Mouse (Mus musculus) MEL (cell line): ENCODE measurements around the gene Ccdc63. TPM values are rescaled to one million over a fixed set of nuclear protein-coding genes. Genes with fewer than 3 reads are reported as not detected.
A peak's percentile ranks its signal among the peaks of the same experiment; 100 is the strongest.

Experiments
- DNase-seq: peaks from one replicate; pipeline ENCODE4 v3.0.0; 2011; ENCODE audit warnings: low read depth, low spot score
- H3K27ac ChIP-seq: 2 replicates; pipeline ENCODE4 v1.5.1; 2012; ENCODE audit warnings: low read depth, mild to moderate bottlenecking, control low read depth, low read length, moderate library complexity; ENCODE audit not compliant: control insufficient read depth
- H3K27me3 ChIP-seq, 2 experiments: fragments of 150-350 bp in 1 of 2; sonication (generic) in 1 of 2; 2 replicates each; pipeline ENCODE4 v1.6.1; 2012; ENCODE audit warnings: low read length in 2 of 2, mild to moderate bottlenecking in 2 of 2, improper control_type of control experiment in 1 of 2, moderate library complexity in 1 of 2; ENCODE audit not compliant: insufficient read depth in 2 of 2, control insufficient read depth in 1 of 2
- H3K36me3 ChIP-seq, 2 experiments: 2 replicates each; pipeline ENCODE4 v1.6.1; 2012 to 2014; ENCODE audit warnings: low read length in 2 of 2, improper control_type of control experiment in 1 of 2, inconsistent platforms in 1 of 2, mild to moderate bottlenecking in 1 of 2; ENCODE audit not compliant: insufficient read depth in 2 of 2, control insufficient read depth in 1 of 2
- H3K4me1 ChIP-seq, 2 experiments: fragments of 150-350 bp in 1 of 2; sonication (generic) in 1 of 2; 2 replicates each; pipeline ENCODE4 v1.6.1; 2012; ENCODE audit warnings: low read length in 2 of 2, improper control_type of control experiment in 1 of 2, mild to moderate bottlenecking in 1 of 2; ENCODE audit not compliant: insufficient read depth in 2 of 2, control insufficient read depth in 1 of 2
- H3K4me3 ChIP-seq, 2 experiments: fragments of 150-350 bp in 1 of 2; sonication (generic) in 1 of 2; 2 replicates each; pipeline ENCODE4 v1.5.1; 2012; ENCODE audit warnings: low read depth in 2 of 2, low read length in 2 of 2, mild to moderate bottlenecking in 2 of 2, moderate library complexity in 2 of 2, control low read depth in 1 of 2, improper control_type of control experiment in 1 of 2; ENCODE audit not compliant: control insufficient read depth in 1 of 2, insufficient read depth in 1 of 2
- H3K79me2 ChIP-seq: 2 replicates; pipeline ENCODE4 v1.6.1; 2012; ENCODE audit warnings: mild to moderate bottlenecking, low read length, moderate library complexity; ENCODE audit not compliant: control insufficient read depth, poor library complexity, insufficient read depth
- H3K9ac ChIP-seq: 2 replicates; pipeline ENCODE4 v1.6.1; 2012; ENCODE audit warnings: low read depth, mild to moderate bottlenecking, control low read depth, low read length, moderate library complexity; ENCODE audit not compliant: control insufficient read depth, poor library complexity, severe bottlenecking
- H3K9me3 ChIP-seq: fragments of 150-350 bp; sonication (generic); replicated peaks from 2 replicates; pipeline ENCODE4 v1.6.1; 2012; ENCODE audit warnings: mild to moderate bottlenecking, low read length, improper control_type of control experiment, moderate library complexity; ENCODE audit not compliant: insufficient read depth
- BHLHE40 ChIP-seq: IDR thresholded peaks from 2 replicates; pipeline ENCODE4 v1.6.1; 2012; ENCODE audit warnings: low read depth, mild to moderate bottlenecking, inconsistent platforms, low read length, improper control_type of control experiment, borderline replicate concordance
- CHD1 ChIP-seq: IDR thresholded peaks from 2 replicates; pipeline ENCODE4 v1.6.1; 2012; ENCODE audit warnings: low read depth, mild to moderate bottlenecking, inconsistent platforms, low read length, improper control_type of control experiment
- CHD2 ChIP-seq: IDR thresholded peaks from 2 replicates; pipeline ENCODE4 v1.6.1; 2011; ENCODE audit warnings: low read length, improper control_type of control experiment
- CTCF ChIP-seq, 3 experiments: IDR thresholded peaks in 2 of 3; conservative IDR thresholded peaks in 1 of 3; 2 replicates each; pipeline ENCODE4 v1.5.1; 2011 to 2012; ENCODE audit warnings: low read length in 3 of 3, low read depth in 2 of 3, mild to moderate bottlenecking in 2 of 3, improper control_type of control experiment in 1 of 3, inconsistent platforms in 1 of 3, mixed read lengths in 1 of 3, moderate library complexity in 1 of 3; ENCODE audit not compliant: control insufficient read depth in 1 of 3, insufficient read depth in 1 of 3, poor library complexity in 1 of 3, severe bottlenecking in 1 of 3
- GABPA ChIP-seq: IDR thresholded peaks from 2 replicates; pipeline ENCODE4 v1.6.1; 2012; ENCODE audit warnings: low read depth, mild to moderate bottlenecking, inconsistent platforms, low read length, improper control_type of control experiment, moderate library complexity
- HCFC1 ChIP-seq: IDR thresholded peaks from 2 replicates; pipeline ENCODE4 v1.6.1; 2012; ENCODE audit warnings: low read depth, mild to moderate bottlenecking, inconsistent platforms, low read length, improper control_type of control experiment, moderate library complexity
- JUND ChIP-seq: IDR thresholded peaks from 2 replicates; pipeline ENCODE4 v1.6.1; 2011; ENCODE audit warnings: low read depth, mild to moderate bottlenecking, improper control_type of control experiment, low read length
- MAX ChIP-seq: IDR thresholded peaks from 2 replicates; pipeline ENCODE4 v1.6.1; 2011; ENCODE audit warnings: low read length, improper control_type of control experiment
- MAZ ChIP-seq: IDR thresholded peaks from 2 replicates; pipeline ENCODE4 v1.6.1; 2012; ENCODE audit warnings: low read depth, mild to moderate bottlenecking, inconsistent platforms, low read length, improper control_type of control experiment
- MEF2A ChIP-seq: IDR thresholded peaks from 2 replicates; pipeline ENCODE4 v1.6.1; 2014; ENCODE audit warnings: low read depth, mild to moderate bottlenecking, inconsistent platforms, low read length, improper control_type of control experiment; ENCODE audit not compliant: poor library complexity, insufficient replicate concordance, severe bottlenecking; ENCODE audit errors: extremely low read depth
- MYC ChIP-seq: IDR thresholded peaks from 2 replicates; pipeline ENCODE4 v1.6.1; 2011; ENCODE audit warnings: low read depth, mild to moderate bottlenecking, low read length, improper control_type of control experiment, moderate library complexity
- NELFE ChIP-seq: IDR thresholded peaks from 2 replicates; pipeline ENCODE4 v1.6.1; 2011; ENCODE audit warnings: low read depth, low read length, improper control_type of control experiment
- POLR2A ChIP-seq, 2 experiments: IDR thresholded peaks; 2 replicates each; pipeline ENCODE4 v1.6.1; 2011 to 2012; ENCODE audit warnings: low read length in 2 of 2, mild to moderate bottlenecking in 2 of 2, control low read depth in 1 of 2, improper control_type of control experiment in 1 of 2, low read depth in 1 of 2, moderate library complexity in 1 of 2; ENCODE audit not compliant: control insufficient read depth in 1 of 2, insufficient read depth in 1 of 2, poor library complexity in 1 of 2
- POLR2AphosphoS5 ChIP-seq: IDR thresholded peaks from 2 replicates; pipeline ENCODE4 v1.6.1; 2012; ENCODE audit warnings: low read depth, borderline replicate concordance, mild to moderate bottlenecking, inconsistent platforms, low read length, moderate library complexity, mixed read lengths
- RCOR1 ChIP-seq: IDR thresholded peaks from 2 replicates; pipeline ENCODE4 v1.6.1; 2012; ENCODE audit warnings: low read depth, mild to moderate bottlenecking, inconsistent platforms, low read length, improper control_type of control experiment
- TAL1 ChIP-seq: IDR thresholded peaks from 2 replicates; pipeline ENCODE4 v1.6.1; 2012; ENCODE audit warnings: mild to moderate bottlenecking, inconsistent platforms, low read length, moderate library complexity, mixed read lengths
- TBP ChIP-seq: IDR thresholded peaks from 2 replicates; pipeline ENCODE4 v1.8.0; 2011; ENCODE audit warnings: low read depth, low read length, improper control_type of control experiment
- UBTF ChIP-seq: IDR thresholded peaks from 2 replicates; pipeline ENCODE4 v1.6.1; 2012; ENCODE audit warnings: low read depth, mild to moderate bottlenecking, inconsistent platforms, low read length, improper control_type of control experiment, moderate library complexity, borderline replicate concordance; ENCODE audit not compliant: insufficient read depth
- USF1 ChIP-seq: IDR thresholded peaks from 2 replicates; pipeline ENCODE4 v1.6.1; 2014; ENCODE audit warnings: low read depth, mild to moderate bottlenecking, inconsistent platforms, low read length, improper control_type of control experiment, moderate library complexity
- ZC3H11A ChIP-seq: IDR thresholded peaks from 2 replicates; pipeline ENCODE4 v1.6.1; 2012; ENCODE audit warnings: low read depth, mild to moderate bottlenecking, inconsistent platforms, low read length, improper control_type of control experiment
- ZMIZ1 ChIP-seq: IDR thresholded peaks from 2 replicates; pipeline ENCODE4 v1.6.1; 2012; ENCODE audit warnings: low read depth, mild to moderate bottlenecking, inconsistent platforms, low read length, improper control_type of control experiment, moderate library complexity
- ZNF384 ChIP-seq: IDR thresholded peaks from 2 replicates; pipeline ENCODE4 v1.6.1; 2012; ENCODE audit warnings: low read depth, mild to moderate bottlenecking, inconsistent platforms, low read length, improper control_type of control experiment
- polyA plus RNA-seq, 2 experiments: library from polyadenylated mRNA; stranded (reverse) in 1 of 2; unstranded in 1 of 2; fragments of >175 nt in 1 of 2; fragments of >200 nt in 1 of 2; gene quantifications; 2 replicates each; pipeline versions ENCODE4 v1.2.1 to v1.2.4; 2012; ENCODE audit warnings: low replicate concordance in 2 of 2, low read depth in 1 of 2; ENCODE audit not compliant: insufficient read length in 2 of 2, insufficient read depth in 1 of 2, missing spikeins in 1 of 2
- total RNA-seq: library from RNA; depleted of rRNA; stranded (reverse); fragments of 300-350 nt; gene quantifications from 2 replicates; pipeline ENCODE4 v1.2.3, GENCODE M21; 2012

Gene Ccdc63
- total and polyA plus RNA-seq, 3 experiments, result 1.6 to 4.7 TPM; not detected in 1

GRCm38 (mm10) chr5:122157827-122158381 is 17.3 kb upstream of the Ccdc63 start, which contains the start of gene Ppp1cc (continued):
- TF ChIP-seq MAX, result peak; percentile 76; the same call in 1 of the 2 replicates
- 0 out of 2 replicates have a peak, but pooled peaks have one; percentile 74 for TF ChIP-seq UBTF
- TF ChIP-seq CHD1, result 0 out of 2 replicates have a peak, but pooled peaks have one; percentile 5
- TF ChIP-seq POLR2A (IDR thresholded peaks at IDR 0.05; ENCODE audit: control insufficient read depth in 1 of 2, insufficient read depth in 1 of 2, low read depth in 1 of 2, low read length in 2 of 2, poor library complexity in 1 of 2), result peak; percentile 76 to 96
- no peak for TF ChIP-seq GABPA
- no peak for TF ChIP-seq RCOR1
- no peak for TF ChIP-seq ZC3H11A
- no peak for TF ChIP-seq CHD2
- TF ChIP-seq ZMIZ1, result peak; percentile 91
- no peak for TF ChIP-seq MEF2A
- peak; percentile 77 for TF ChIP-seq POLR2AphosphoS5
- peak; percentile 50; the same call in 1 of the 2 replicates for TF ChIP-seq MAZ
- no peak; the same call in 1 of the 2 replicates for TF ChIP-seq MYC
- TF ChIP-seq TAL1, result no peak
- peak; percentile 88 for TF ChIP-seq NELFE
- TF ChIP-seq ZNF384, result no peak

- no peak for TF ChIP-seq TBP
- TF ChIP-seq JUND, result no peak
- no peak for TF ChIP-seq USF1
- no peak for TF ChIP-seq CTCF (IDR thresholded peaks at IDR 0.05 in 2 of 3, conservative IDR thresholded peaks at IDR 0.05 in 1 of 3; ENCODE audit: control insufficient read depth in 1 of 3, insufficient read depth in 1 of 3, low read depth in 2 of 3, low read length in 3 of 3, poor library complexity in 1 of 3, severe bottlenecking in 1 of 3)
- TF ChIP-seq TAL1, result no peak
- TF ChIP-seq ZNF384, result no peak
- no peak for TF ChIP-seq ZC3H11A
- TF ChIP-seq BHLHE40, result no peak
- TF ChIP-seq MEF2A, result no peak
- TF ChIP-seq HCFC1, result no peak
- Histone ChIP-seq H3K4me3 (no peak overlapping the region), H3K27ac (no peak overlapping the region), H3K36me3 (peaks cover 7 to 26% of the 10 kb centered on the region in 2 experiments), H3K79me2 (peaks cover 37% of the 10 kb centered on the region), H3K4me1 (peaks cover 2 to 30% of the 10 kb centered on the region in 2 experiments; a peak in 3 of 4 replicates), H3K27me3 (no peaks in the 10 kb centered on the region), H3K9ac (no peak overlapping the region), H3K9me3 (no peaks in the 10 kb centered on the region)
- DNase-seq, result no peak
Measured at GRCm38 (mm10) chr5:122156486-122156885, 15.9 kb upstream of the Ccdc63 start.
